Mouse (Mus musculus): Measurements from ENCODE around the gene Psmg1.
A peak's percentile ranks its signal among the peaks of the same experiment; 100 is the strongest.

Gene Psmg1

DNA sequence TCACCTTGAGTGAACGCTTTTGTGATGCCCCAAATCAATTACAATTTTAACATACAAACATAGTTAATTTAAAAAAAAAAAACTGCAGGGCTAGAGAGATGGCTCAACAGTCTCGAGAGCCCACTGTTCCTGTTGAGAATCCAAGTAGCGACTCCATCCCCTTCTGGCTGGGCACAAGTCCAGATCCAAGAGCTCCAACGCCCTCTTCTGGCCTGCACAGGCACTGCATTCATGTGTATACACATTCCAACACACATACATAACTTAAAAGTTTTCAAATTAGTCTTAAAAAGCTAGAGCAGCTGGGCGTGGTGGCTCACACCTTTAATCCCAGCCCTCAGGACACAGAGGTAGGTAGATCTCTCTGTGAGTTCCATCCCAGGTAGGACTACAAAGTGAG, 34.1 kb downstream of the Psmg1 start:
- DNase-seq: no peak

DNA sequence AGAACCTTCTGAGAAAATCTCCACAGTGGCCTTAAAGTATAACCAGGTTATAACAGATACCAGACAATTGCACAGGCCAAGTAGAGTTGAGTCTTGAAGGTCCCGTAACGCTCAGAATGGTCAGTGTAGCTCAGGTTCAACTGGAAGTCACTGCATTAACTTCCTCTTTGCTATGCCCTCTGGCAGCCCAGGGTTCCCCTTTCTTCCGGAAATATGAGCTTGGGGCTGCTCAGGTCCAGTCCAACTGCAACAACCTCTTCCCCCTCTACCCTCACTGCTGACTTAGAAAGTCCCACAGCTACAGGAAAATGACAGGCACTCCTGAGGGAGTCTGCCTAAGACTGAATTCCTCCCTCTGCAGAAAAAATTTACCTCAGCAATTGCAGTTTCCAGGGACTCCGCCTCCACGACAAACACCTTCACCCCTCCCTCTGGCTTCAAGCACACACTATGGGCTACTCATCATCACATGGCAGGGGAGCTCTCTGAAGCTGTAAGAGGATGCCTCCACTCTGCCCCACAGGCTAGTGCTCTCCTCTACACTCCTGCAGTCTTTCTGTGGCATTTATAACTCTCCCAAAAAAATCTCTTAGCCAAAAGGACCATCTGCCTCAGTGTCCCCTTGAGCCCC, 34.9 kb downstream of the Psmg1 start:
- no peak for DNase-seq

DNA sequence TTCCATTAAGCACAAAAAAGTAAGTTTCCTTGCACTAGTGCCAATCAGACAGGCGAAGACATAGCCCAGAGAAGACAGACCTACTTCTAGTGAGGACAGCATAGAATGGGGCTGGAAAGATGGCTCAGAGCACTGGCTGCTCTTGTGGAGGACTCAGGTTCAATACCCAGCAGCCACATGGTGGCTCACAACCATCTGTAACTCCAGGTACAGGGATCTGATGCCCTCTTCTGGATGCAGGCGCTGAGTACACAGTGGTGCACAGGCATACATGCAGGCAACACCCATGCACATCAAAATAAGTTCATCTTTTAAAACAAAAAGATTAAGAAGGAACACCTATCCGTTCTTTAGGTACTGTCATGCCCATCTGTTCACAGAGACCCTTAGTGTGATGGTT, 36.4 kb downstream of the Psmg1 start:
- no peak for DNase-seq

DNA sequence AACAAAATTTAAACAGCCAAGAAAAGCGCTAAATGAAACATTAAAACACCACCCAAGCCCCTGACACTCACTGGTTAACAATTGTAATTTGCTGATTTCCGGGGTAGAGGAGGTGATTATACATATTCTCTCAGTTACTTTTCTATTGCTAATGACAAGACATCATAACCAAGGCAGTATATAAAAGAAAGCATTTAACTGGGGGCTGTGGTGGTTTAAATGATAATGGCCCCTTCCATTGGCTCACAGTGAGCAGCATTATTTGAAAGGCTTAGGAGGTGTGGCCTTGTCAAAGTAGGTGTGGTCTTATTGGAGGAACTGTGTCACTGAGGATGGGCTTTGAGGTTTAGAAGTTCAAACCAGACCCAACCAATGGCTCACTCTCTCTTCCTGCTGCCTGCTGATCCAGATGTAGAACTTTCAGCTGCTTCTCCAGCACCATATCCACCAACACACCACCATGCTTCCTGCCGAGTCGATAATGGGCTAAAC, 37.6 kb downstream of the Psmg1 start:
- DNase-seq: no peak

DNA sequence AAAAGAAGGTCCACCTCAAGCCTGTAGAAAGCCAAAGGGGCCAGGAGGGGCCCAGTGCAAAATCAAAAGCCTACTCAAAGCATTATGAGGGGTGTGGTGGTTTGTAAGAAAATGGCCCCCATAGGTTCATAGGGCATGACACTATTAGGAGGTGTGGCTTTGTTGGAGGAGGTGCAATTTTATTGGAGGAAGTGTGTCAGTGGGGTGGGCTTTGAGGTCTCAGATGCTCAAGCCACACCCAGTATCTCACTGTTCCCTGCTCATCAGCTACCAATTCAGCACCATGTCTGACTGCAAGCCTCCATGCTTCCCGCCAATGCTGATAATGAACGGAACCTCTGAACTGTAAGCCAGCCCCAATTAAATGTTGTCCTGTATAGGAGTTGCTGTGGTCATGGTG, 39.3 kb downstream of the Psmg1 start:
- DNase-seq: no peak

DNA sequence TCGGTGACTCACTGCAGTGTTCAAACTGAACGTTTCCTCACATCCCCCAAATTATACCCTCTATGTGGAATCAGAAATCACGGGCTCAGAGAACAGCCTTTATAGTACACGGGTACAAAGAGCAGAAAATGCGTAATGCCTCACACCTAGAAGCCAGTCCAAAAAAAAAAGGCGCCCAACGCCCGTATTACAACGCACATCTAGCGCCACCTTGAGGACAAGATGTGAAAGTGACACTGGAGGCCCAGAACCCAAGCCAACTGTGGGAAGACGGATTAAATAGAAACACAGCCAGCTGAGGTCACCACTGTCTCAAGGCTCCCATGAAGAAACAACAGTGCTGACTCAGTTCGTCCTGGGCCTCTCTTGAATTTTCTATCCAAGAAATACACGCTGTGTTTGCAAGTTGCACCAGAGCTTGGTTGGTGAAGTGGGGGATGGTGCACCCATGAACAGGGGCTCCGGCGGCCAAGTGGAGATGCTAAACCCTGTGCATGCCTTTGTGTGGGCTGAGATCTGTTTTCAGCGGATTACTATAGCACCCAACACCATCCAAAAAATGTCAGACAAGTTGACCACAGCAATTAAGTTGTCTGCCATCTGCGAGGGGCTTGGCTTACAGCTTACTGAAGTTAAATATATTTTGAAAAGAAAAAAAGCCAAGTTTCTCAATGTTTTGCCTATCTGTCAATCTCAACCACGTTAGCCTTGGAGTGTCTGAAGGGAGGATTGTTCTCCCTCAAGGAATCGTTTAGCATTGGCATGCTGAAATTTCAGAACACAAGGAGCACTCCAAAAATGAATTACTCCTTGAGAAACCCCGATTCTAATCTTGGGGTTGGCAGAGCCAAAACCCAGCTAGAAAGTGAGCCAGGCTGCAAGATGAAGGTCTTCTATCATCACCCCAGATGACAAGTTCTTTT, 45.1 kb downstream of the Psmg1 start:
- DNase-seq: peak; percentile 68 to 82

DNA sequence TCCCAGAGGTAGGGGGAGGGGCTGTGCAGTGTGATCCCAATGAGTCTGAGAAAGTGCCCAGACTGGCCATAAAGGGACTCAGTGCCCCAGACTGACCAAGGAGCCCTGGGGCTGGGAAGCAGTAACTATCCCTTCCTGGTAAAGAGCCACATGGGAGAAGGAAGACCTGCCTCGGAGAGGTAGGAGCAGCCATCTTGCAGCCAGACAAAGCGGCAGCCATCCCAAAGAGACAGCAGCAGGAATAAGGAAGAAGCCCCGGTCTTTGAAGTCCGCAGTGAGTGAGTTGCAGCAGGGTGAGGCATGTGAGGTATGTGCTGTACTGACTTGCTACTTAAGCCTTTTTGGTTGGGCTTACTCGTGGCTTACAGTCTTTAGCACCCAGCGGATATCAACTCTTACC, 47.6 kb downstream of the Psmg1 start:
- no peak for DNase-seq

DNA sequence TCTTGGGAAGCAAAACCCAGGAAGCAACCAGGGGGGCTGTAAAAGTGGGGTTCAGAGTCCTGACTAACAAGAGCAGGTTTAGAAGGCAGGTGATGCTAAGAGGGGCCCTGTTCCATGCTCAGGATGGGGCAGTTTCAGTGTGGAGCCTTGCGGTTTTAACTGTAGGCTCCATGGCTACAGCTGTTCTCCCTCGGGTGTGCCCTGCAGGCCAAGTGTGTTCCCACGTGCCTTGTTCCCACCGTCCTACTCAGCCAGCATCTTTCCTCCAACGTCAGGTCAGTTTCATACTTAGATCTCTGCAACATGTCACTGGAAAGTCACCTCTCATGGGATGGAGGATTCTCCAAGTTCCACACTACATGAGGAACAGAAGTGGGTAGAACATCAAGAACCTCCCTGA, 49.2 kb downstream of the Psmg1 start:
- DNase-seq: no peak

DNA sequence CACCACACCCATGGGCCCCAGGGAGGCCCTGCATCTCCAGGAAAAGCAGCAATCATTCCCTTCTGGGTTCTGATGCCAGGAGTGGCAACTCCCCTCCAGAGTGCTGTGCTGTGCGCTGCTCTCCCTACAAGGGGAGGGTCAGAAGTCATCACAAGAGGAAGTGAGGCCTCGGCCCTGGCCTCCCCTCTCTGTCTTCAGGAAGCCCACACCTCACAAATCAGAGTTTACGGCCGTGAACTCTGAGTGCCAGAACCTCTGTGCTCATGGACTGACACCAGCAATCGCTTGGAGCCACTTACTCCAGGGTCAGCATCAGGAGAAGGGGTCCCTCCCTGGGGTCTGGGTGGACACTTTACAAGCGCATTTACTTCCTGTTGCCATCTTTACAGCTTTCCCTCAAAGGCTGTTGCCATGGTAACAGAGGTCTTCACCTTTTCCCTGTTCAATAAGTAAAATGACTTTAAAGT, 55.2 kb downstream of the Psmg1 start:
- DNase-seq: no peak

DNA sequence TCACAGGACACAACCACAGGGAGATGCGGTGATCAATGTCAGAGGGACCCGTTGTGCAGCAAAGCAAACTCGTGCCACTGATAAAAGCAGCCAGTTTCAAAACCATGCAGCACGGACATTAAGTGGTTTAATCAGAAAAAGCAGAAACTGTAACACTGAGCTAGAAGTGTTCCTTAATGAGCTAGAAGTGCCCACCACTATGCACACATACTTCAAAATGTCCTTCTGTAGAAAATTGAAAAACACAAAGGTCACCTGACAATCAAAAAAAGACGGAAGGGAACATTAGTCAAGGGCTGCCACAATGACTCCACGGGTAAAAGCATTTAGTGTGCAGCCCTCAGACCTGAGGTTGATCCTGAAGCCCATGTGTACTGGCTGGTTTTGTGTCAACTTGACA, 57.9 kb downstream of the Psmg1 start:
- no peak for DNase-seq

DNA sequence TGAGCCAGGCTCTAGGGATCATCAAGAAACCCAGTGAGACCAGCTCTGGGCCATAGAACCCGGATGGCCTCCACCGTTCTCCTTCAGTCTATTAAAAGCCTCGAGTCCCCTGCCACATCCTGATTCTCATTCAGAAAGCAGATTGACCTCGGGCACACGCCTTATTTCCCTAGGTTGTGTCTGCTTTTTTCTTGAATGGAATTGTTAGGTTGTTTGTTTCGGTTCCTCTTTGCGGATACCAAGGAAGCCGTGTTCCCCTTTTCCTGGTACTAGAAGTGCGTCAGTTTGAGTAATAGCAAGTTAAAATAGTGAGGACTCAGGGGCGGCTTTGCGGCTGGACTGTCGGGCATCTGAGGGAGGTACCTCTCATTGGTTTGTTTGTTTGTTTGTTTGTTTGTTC, 59.3 kb downstream of the Psmg1 start:
- DNase-seq: no peak
